Mouse (Mus musculus) CH12.LX (cell line): ENCODE results near the gene Sptbn2. TPM values are rescaled to one million over a fixed set of nuclear protein-coding genes. Genes with fewer than 3 reads are reported as not detected.

Source experiments
- DNase-seq: peaks from one replicate; pipeline ENCODE4 v3.0.0-alpha.2; 2013; ENCODE audit errors: extremely low read depth
- H3K27ac ChIP-seq: 2 replicates; pipeline ENCODE4 v1.5.1; 2012; ENCODE audit warnings: low read depth, mild to moderate bottlenecking, control low read depth, moderate library complexity; ENCODE audit not compliant: insufficient read depth
- H3K27me3 ChIP-seq: replicated peaks from 2 replicates; pipeline ENCODE3; 2012; ENCODE audit warnings: inconsistent platforms
- H3K36me3 ChIP-seq, 2 experiments: replicated peaks in 1 of 2; 2 replicates each; pipeline versions ENCODE3 to v1.6.1; 2012; ENCODE audit warnings: inconsistent platforms in 1 of 2, low read length in 1 of 2, mild to moderate bottlenecking in 1 of 2, mixed read lengths in 1 of 2, moderate library complexity in 1 of 2; ENCODE audit not compliant: control insufficient read depth in 1 of 2, insufficient read depth in 1 of 2
- H3K4me1 ChIP-seq, 2 experiments: 2 replicates each; pipeline ENCODE4 v1.6.1; 2012; ENCODE audit warnings: inconsistent platforms in 1 of 2, moderate library complexity in 1 of 2; ENCODE audit not compliant: insufficient read depth in 2 of 2, control insufficient read depth in 1 of 2
- H3K4me2 ChIP-seq: 2 replicates; pipeline ENCODE4 v1.6.1; 2012; ENCODE audit warnings: low read depth, mild to moderate bottlenecking, control low read depth; ENCODE audit not compliant: poor library complexity, insufficient read depth, severe bottlenecking
- H3K4me3 ChIP-seq, 3 experiments: fragments of 150-350 bp in 1 of 3; sonication (generic) in 1 of 3; replicated peaks in 1 of 3; 2 replicates each; pipeline versions ENCODE3 to v1.5.1; 2011 to 2012; ENCODE audit warnings: low read depth in 2 of 3, low read length in 2 of 3, mild to moderate bottlenecking in 2 of 3, moderate library complexity in 2 of 3, control low read depth in 1 of 3, improper control_type of control experiment in 1 of 3, inconsistent platforms in 1 of 3, mixed read lengths in 1 of 3; ENCODE audit not compliant: poor library complexity in 1 of 3
- H3K79me2 ChIP-seq: replicated peaks from 2 replicates; pipeline ENCODE4 v1.6.1; 2012; ENCODE audit warnings: mild to moderate bottlenecking, moderate library complexity; ENCODE audit not compliant: control insufficient read depth, poor library complexity, insufficient read depth, severe bottlenecking; ENCODE audit errors: extremely low read depth
- H3K9ac ChIP-seq: 2 replicates; pipeline ENCODE4 v1.6.1; 2012; ENCODE audit warnings: low read depth, mild to moderate bottlenecking, control low read depth, moderate library complexity; ENCODE audit not compliant: insufficient read depth
- H3K9me3 ChIP-seq: replicated peaks from 2 replicates; pipeline ENCODE3; 2012; ENCODE audit warnings: low read length, inconsistent platforms, mixed read lengths
- BHLHE40 ChIP-seq: IDR thresholded peaks from 2 replicates; pipeline ENCODE4 v1.6.1; 2011; ENCODE audit warnings: mild to moderate bottlenecking, low read depth, low read length, improper control_type of control experiment
- CHD1 ChIP-seq: IDR thresholded peaks from 2 replicates; pipeline ENCODE4 v1.6.1; 2012; ENCODE audit warnings: low read depth, low read length, improper control_type of control experiment, inconsistent platforms
- E2F4 ChIP-seq: IDR thresholded peaks from 2 replicates; pipeline ENCODE4 v1.6.1; 2011; ENCODE audit warnings: low read depth, low read length, improper control_type of control experiment; ENCODE audit not compliant: insufficient replicate concordance
- ELF1 ChIP-seq: IDR thresholded peaks from 2 replicates; pipeline ENCODE4 v1.6.1; 2014; ENCODE audit warnings: low read depth, mild to moderate bottlenecking, inconsistent platforms, low read length, improper control_type of control experiment
- EP300 ChIP-seq: IDR thresholded peaks from 2 replicates; pipeline ENCODE4 v1.6.1; 2011; ENCODE audit warnings: low read length, improper control_type of control experiment
- IRF4 ChIP-seq: IDR thresholded peaks from 2 replicates; pipeline ENCODE4 v1.6.1; 2014; ENCODE audit warnings: low read depth, mild to moderate bottlenecking, inconsistent platforms, low read length, improper control_type of control experiment
- JUND ChIP-seq: conservative IDR thresholded peaks from 2 replicates; pipeline ENCODE4 v1.6.1; 2011; ENCODE audit warnings: low read depth, low read length, improper control_type of control experiment
- KAT2A ChIP-seq: IDR thresholded peaks from 2 replicates; pipeline ENCODE4 v1.6.1; 2012; ENCODE audit warnings: low read length, improper control_type of control experiment, inconsistent platforms; ENCODE audit not compliant: insufficient replicate concordance
- MXI1 ChIP-seq: IDR thresholded peaks from 2 replicates; pipeline ENCODE4 v1.6.1; 2011; ENCODE audit warnings: mild to moderate bottlenecking, low read depth, low read length, improper control_type of control experiment
- PAX5 ChIP-seq: IDR thresholded peaks from 2 replicates; pipeline ENCODE4 v1.6.1; 2012; ENCODE audit warnings: low read length, inconsistent platforms, mixed read lengths
- SIN3A ChIP-seq: IDR thresholded peaks from 2 replicates; pipeline ENCODE4 v1.6.1; 2012; ENCODE audit warnings: low read length, improper control_type of control experiment, inconsistent platforms
- SMC3 ChIP-seq: IDR thresholded peaks from 2 replicates; pipeline ENCODE4 v1.6.1; 2011; ENCODE audit warnings: low read depth, low read length, improper control_type of control experiment
- UBTF ChIP-seq: IDR thresholded peaks from 2 replicates; pipeline ENCODE4 v1.6.1; 2012; ENCODE audit warnings: low read depth, mild to moderate bottlenecking, inconsistent platforms, low read length, improper control_type of control experiment, moderate library complexity
- USF1 ChIP-seq: IDR thresholded peaks from 2 replicates; pipeline ENCODE4 v1.6.1; 2014; ENCODE audit warnings: low read depth, mild to moderate bottlenecking, inconsistent platforms, low read length, improper control_type of control experiment
- ZC3H11A ChIP-seq: IDR thresholded peaks from 2 replicates; pipeline ENCODE4 v1.6.1; 2012; ENCODE audit warnings: low read depth, mild to moderate bottlenecking, inconsistent platforms, low read length, improper control_type of control experiment
- ZMIZ1 ChIP-seq: IDR thresholded peaks from 2 replicates; pipeline ENCODE4 v1.6.1; 2012; ENCODE audit warnings: low read depth, mild to moderate bottlenecking, inconsistent platforms, low read length, improper control_type of control experiment
- dilution Hi-C: fragments of 300-500 bp; cut with MboI; formaldehyde crosslinking; loops from 2 replicates; pipeline ENCODE4 v1.14.3; 2020; ENCODE audit warnings: low sequenced_read_pairs; ENCODE audit not compliant: extremely low pct_unique_long_range_greater_than_20kb, extremely low pct_ligation_motif_present
- in situ Hi-C: fragments of 300-500 bp; cut with MboI; formaldehyde crosslinking; loops from 3 replicates; pipeline ENCODE4 v1.14.3; 2019; ENCODE audit warnings: low sequenced_read_pairs, low pct_ligation_motif_present, low pct_unique_long_range_greater_than_20kb, mixed read lengths
- polyA plus RNA-seq: library from polyadenylated mRNA; unstranded; fragments of >175 nt; gene quantifications from 2 replicates; pipeline ENCODE4 v1.2.1, GENCODE M21; 2012; ENCODE audit warnings: low read depth; ENCODE audit not compliant: insufficient read length
- total RNA-seq, 2 experiments: library from RNA; depleted of rRNA; stranded (reverse); fragments of 300-350 nt in 1 of 2; fragments of >200 nt in 1 of 2; gene quantifications; 2 replicates each; pipeline ENCODE4 v1.2.3; 2012 to 2014

Gene Sptbn2
- total and polyA plus RNA-seq, 3 experiments, result 0.08 to 2.7 (median 0.24) TPM

DNA sequence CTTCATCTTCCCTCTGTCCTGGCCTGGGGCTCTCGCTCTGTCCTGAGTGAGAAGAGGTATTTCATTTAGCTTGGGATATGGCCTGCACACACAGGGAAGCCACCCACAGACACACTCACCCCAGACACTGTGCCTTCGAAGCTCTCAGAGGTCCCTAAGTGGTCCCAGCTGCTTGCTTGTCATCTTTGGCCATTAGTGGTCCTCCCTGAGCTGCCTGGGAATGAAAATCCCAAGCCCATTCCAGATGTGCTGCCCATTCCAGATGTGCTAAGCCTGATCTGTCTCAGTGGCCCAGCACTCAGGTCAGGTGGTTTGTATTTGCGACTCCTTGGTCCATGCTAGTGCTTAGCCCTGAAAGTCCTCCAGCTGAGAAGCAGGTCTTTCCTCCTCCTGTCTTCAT, 2.9 kb downstream of the Sptbn2 start:
- dilution Hi-C loops, result no loop called here
- no peak overlapping the region for H3K4me3 ChIP-seq
- in situ Hi-C loops, result no loop called here

DNA sequence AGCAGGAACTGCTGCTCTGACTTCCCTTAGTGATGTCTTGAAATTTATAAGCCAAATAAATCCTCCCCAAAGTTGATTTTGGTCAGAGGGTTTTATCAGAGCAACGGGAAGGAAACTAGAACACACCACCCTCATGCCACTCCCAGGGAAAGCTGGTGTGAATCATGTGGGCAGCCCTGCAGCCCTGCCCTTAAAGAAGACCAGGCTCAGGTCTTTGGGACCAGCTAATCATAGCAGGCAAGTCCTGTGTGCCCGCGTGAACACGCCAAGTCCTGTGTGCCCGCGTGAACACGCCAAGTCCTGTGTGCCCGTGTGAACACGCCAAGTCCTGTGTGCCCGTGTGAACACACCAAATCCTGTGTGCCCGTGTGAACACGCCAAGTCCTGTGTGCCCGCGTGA, 5.8 kb downstream of the Sptbn2 start:
- no peak for DNase-seq
- in situ Hi-C loops, result no loop called here
- H3K79me2 ChIP-seq, result no peaks in the 10 kb centered on the region
- no peak overlapping the region for H3K27ac ChIP-seq
- H3K36me3 ChIP-seq, result no peaks in the 10 kb centered on the region
- dilution Hi-C loops, result no loop called here
- no peak overlapping the region for H3K4me2 ChIP-seq
- H3K9ac ChIP-seq, result no peak overlapping the region
- H3K4me3 ChIP-seq, result no peak overlapping the region
- peaks cover 0 to 6% of the 10 kb centered on the region in 2 experiments; a peak in 2 of 4 replicates for H3K4me1 ChIP-seq
- H3K9me3 ChIP-seq, result peaks cover 6% of the 10 kb centered on the region
- peaks cover 6% of the 10 kb centered on the region for H3K27me3 ChIP-seq
- no peak for TF ChIP-seq ELF1
- no peak for TF ChIP-seq KAT2A
- no peak for TF ChIP-seq PAX5
- no peak for TF ChIP-seq E2F4
- no peak for TF ChIP-seq BHLHE40

More for the DNA sequence above, 2.9 kb downstream of the Sptbn2 start:
- peaks cover 10% of the 10 kb centered on the region for H3K9me3 ChIP-seq
- H3K27ac ChIP-seq, result no peak overlapping the region
- H3K36me3 ChIP-seq, result no peaks in the 10 kb centered on the region
- H3K27me3 ChIP-seq, result peaks cover 1% of the 10 kb centered on the region
- no peak overlapping the region for H3K4me2 ChIP-seq
- no peak for TF ChIP-seq IRF4
- no peaks in the 10 kb centered on the region for H3K4me1 ChIP-seq
- no peak for DNase-seq
- no peak overlapping the region for H3K9ac ChIP-seq
- H3K79me2 ChIP-seq, result no peaks in the 10 kb centered on the region

DNA sequence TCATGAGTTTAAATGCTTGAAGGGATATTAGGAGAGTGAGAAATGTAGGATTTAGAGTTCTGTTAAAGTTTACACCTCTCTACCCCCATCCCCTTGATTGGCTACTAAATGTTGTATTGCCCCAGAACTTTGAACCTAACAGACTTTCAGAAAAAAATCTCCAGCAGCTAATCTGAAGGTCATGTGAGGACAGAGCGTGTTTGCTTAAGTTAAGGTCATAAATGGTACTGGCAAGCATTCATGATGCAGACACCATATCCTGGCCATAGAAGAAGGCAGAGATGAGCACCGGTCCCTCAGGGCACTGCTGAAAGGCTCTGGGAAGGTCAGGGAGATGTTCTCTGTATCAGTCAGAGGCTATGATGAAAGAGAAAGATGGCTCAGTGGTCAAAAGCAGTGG, 6.3 kb downstream of the Sptbn2 start:
- no peak for DNase-seq
- no peak overlapping the region for H3K9ac ChIP-seq
- H3K4me3 ChIP-seq, result no peak overlapping the region
- H3K36me3 ChIP-seq, result no peaks in the 10 kb centered on the region
- peaks cover 0 to 6% of the 10 kb centered on the region in 2 experiments; a peak in 2 of 4 replicates for H3K4me1 ChIP-seq
- H3K9me3 ChIP-seq, result peaks cover 4% of the 10 kb centered on the region
- peaks cover 9% of the 10 kb centered on the region for H3K27me3 ChIP-seq
- H3K79me2 ChIP-seq, result no peaks in the 10 kb centered on the region
- in situ Hi-C loops (no loop called here), dilution Hi-C loops (no loop called here)
- no peak overlapping the region for H3K4me2 ChIP-seq
- TF ChIP-seq MXI1, result no peak
- TF ChIP-seq ZMIZ1, result no peak
- TF ChIP-seq ZC3H11A, result no peak
- no peak for TF ChIP-seq USF1
- TF ChIP-seq UBTF, result no peak
- TF ChIP-seq SIN3A, result no peak
- TF ChIP-seq SMC3, result no peak
- no peak for TF ChIP-seq CHD1
- no peak for TF ChIP-seq EP300
- TF ChIP-seq ELF1, result no peak
- no peak for TF ChIP-seq JUND
- no peak for TF ChIP-seq E2F4
- H3K27ac ChIP-seq, result no peak overlapping the region
